Mouse (Mus musculus): ENCODE measurements around the gene Galp. TPM values are rescaled to one million over a fixed set of nuclear protein-coding genes. Genes with fewer than 3 reads are reported as not detected.
"Not testable (repeated sequence)": the region's sequence is repeated elsewhere in the genome, so short reads cannot be mapped to it uniquely, and the experiment has no call there.

Galp gene
- polyA plus RNA-seq, 1 experiment from 2014 or later = not detected

- no peaks in the 10 kb centered on the region for H3K36me3 ChIP-seq (ENCODE audit: control insufficient read depth, insufficient read depth, low read length)
- no peaks in the 10 kb centered on the region for H3K9me3 ChIP-seq (ENCODE audit: control insufficient read depth, low read length)
- ATAC-seq (ENCODE audit: low FRiP score) (no peak), DNase-seq (ENCODE audit: low spot score) (no peak)
- H3K4me1 ChIP-seq (replicated peaks; ENCODE audit: control insufficient read depth, insufficient read depth, low read length) = no peaks in the 10 kb centered on the region
- H3K9ac ChIP-seq (ENCODE audit: low read depth, low read length) = no peak overlapping the region
- no peak overlapping the region for H3K4me2 ChIP-seq (replicated peaks; ENCODE audit: low read depth, low read length)
- WGBS = 37% methylated on average over 5 of the region's 5 CpGs
- no peak overlapping the region for H3K4me3 ChIP-seq (ENCODE audit: low read depth, low read length)
- H3K27me3 ChIP-seq (ENCODE audit: control insufficient read depth, insufficient read depth, low read length) = no peaks in the 10 kb centered on the region
- H3K27ac ChIP-seq (ENCODE audit: low read depth, low read length) = no peak overlapping the region
Observed at GRCm38 (mm10) chr7:6213144-6213543, 16.3 kb downstream of the Galp start.

DNA sequence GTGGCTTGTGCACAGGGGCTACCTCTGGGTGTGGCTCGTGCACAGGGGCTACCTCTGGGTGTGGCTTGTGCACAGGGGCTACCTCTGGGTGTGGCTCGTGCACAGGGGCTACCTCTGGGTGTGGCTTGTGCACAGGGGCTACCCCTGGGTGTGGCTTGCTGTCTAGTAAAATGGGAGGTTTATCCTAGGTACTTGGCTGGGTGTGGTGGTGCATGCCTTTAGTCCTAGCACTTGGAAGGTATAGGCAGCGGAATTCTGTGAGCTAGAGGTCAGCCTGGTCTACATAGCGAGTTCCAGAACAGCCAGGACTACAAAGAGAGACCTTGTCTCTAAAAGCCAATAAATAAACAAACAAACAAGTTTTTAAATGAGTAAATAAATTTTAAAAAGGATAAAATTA lies 17.8 kb downstream of the Galp start:
- H3K4me1 ChIP-seq (replicated peaks; ENCODE audit: control insufficient read depth, insufficient read depth, low read length); H3K9ac ChIP-seq (ENCODE audit: low read depth, low read length); H3K4me3 ChIP-seq (ENCODE audit: low read depth, low read length); ATAC-seq (ENCODE audit: low FRiP score); H3K27me3 ChIP-seq (ENCODE audit: control insufficient read depth, insufficient read depth, low read length); H3K9me3 ChIP-seq (ENCODE audit: control insufficient read depth, low read length); H3K27ac ChIP-seq (ENCODE audit: low read depth, low read length); H3K36me3 ChIP-seq (ENCODE audit: control insufficient read depth, insufficient read depth, low read length); DNase-seq (ENCODE audit: low spot score); H3K4me2 ChIP-seq (replicated peaks; ENCODE audit: low read depth, low read length): not testable (repeated sequence)
- 77% methylated on average over 3 of the region's 4 CpGs for WGBS

DNA sequence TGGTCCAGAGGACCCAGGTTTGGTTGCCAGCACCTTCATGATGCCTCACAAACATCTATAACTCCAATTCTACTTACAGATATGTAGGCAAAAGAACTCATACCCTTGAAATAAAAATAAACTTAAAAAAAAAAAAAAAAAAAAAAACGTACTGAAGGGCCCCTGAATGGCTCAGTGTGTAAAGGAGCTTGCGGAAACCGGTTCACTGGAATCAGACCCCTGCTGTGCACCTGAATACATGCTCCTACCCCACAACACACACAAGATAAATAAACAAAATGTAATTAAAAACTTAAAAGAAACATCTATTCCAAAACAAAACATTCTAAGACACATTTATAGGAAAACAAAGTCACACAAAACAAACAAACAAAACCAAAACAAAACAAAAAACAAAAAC lies 23.3 kb downstream of the Galp start:
- no peaks in the 10 kb centered on the region for H3K36me3 ChIP-seq (ENCODE audit: control insufficient read depth, insufficient read depth, low read length)
- H3K9me3 ChIP-seq (ENCODE audit: control insufficient read depth, low read length) = no peaks in the 10 kb centered on the region
- H3K9ac ChIP-seq (ENCODE audit: low read depth, low read length) = no peak overlapping the region
- no peaks in the 10 kb centered on the region for H3K4me1 ChIP-seq (replicated peaks; ENCODE audit: control insufficient read depth, insufficient read depth, low read length)
- no peak overlapping the region for H3K4me2 ChIP-seq (replicated peaks; ENCODE audit: low read depth, low read length)
- no peak overlapping the region for H3K4me3 ChIP-seq (ENCODE audit: low read depth, low read length)
- WGBS = 52% methylated on average over 3 of the region's 3 CpGs
- DNase-seq (ENCODE audit: low spot score) (no peak), ATAC-seq (ENCODE audit: low FRiP score) (no peak)
- no peak overlapping the region for H3K27ac ChIP-seq (ENCODE audit: low read depth, low read length)
- no peaks in the 10 kb centered on the region for H3K27me3 ChIP-seq (ENCODE audit: control insufficient read depth, insufficient read depth, low read length)

- Histone ChIP-seq H3K9ac (ENCODE audit: low read depth, low read length) (no peak within 1 kb of the TSS), H3K9me3 (ENCODE audit: control insufficient read depth, low read length) (no peaks in the 10 kb centered on the region), H3K4me3 (ENCODE audit: low read depth, low read length) (no peak within 1 kb of the TSS), H3K27me3 (ENCODE audit: control insufficient read depth, insufficient read depth, low read length) (no peaks in the 10 kb centered on the region), H3K4me2 (replicated peaks; ENCODE audit: low read depth, low read length) (no peak within 1 kb of the TSS), H3K36me3 (ENCODE audit: control insufficient read depth, insufficient read depth, low read length) (no peaks in the 10 kb centered on the region), H3K27ac (ENCODE audit: low read depth, low read length) (no peak within 1 kb of the TSS), H3K4me1 (replicated peaks; ENCODE audit: control insufficient read depth, insufficient read depth, low read length) (no peaks in the 10 kb centered on the region)
- no peak for ATAC-seq (ENCODE audit: low FRiP score)
- 93% methylated on average over 12 of the region's 12 CpGs for WGBS
- DNase-seq (ENCODE audit: low spot score) = no peak
Observed at GRCm38 (mm10) chr7:6221978-6222377, 25.1 kb downstream of the Galp start, which contains the start of gene Zscan5b. Zscan5b (plus strand) TSS chr7:6222278.

DNA sequence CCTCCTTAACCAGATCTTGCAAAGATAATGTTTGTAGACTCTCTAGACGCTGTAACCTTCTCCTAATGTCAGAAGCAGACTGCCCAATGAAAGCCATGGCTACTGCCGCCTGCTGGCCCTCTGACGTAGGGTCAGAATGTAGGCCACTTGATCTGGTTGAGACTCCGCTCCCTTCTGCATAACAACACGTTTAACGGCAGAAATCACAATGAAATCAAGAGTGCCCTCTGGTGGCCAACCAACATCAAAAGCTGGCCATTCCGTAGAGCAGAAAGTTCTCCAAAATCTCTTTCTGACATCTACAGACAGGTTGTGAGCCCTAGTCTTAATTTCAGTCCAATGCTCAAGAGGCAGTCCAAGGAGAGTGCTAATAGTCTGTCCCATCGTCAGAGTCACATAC lies 31.6 kb downstream of the Galp start:
- H3K4me1 ChIP-seq (replicated peaks; ENCODE audit: control insufficient read depth, insufficient read depth, low read length); H3K9ac ChIP-seq (ENCODE audit: low read depth, low read length); H3K27ac ChIP-seq (ENCODE audit: low read depth, low read length); H3K9me3 ChIP-seq (ENCODE audit: control insufficient read depth, low read length); H3K4me2 ChIP-seq (replicated peaks; ENCODE audit: low read depth, low read length); ATAC-seq (ENCODE audit: low FRiP score); H3K27me3 ChIP-seq (ENCODE audit: control insufficient read depth, insufficient read depth, low read length); H3K4me3 ChIP-seq (ENCODE audit: low read depth, low read length); H3K36me3 ChIP-seq (ENCODE audit: control insufficient read depth, insufficient read depth, low read length): not testable (repeated sequence)
- DNase-seq (ENCODE audit: low spot score) = peak; percentile 11
- 66% methylated on average over 8 of the region's 8 CpGs for WGBS

DNA sequence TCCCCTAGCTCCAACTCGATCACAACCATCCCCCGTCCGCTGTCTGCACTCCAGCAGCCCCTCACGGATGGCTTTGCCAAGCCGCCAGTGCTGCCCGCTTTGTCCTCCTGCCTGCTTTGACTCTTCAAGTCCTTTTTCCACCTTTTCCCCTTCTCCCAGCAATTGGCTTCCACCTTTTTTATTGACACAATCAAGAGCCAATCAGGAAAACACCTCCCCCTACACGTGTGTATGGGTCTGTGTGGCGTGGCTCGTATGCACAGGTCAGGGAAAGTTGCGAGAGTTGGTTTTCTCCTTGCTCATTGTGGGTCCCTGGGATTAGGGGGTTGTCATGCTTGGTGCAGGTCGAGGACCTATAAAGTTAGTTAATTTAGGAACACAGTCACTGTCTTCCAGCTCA lies 42.9 kb downstream of the Galp start:
- WGBS = 56% methylated on average over 11 of the region's 11 CpGs
- ATAC-seq (ENCODE audit: low FRiP score) (no peak), DNase-seq (ENCODE audit: low spot score) (no peak)
- Histone ChIP-seq H3K27ac (ENCODE audit: low read depth, low read length) (no peak overlapping the region), H3K4me2 (replicated peaks; ENCODE audit: low read depth, low read length) (no peak overlapping the region), H3K9me3 (ENCODE audit: control insufficient read depth, low read length) (no peaks in the 10 kb centered on the region), H3K4me1 (replicated peaks; ENCODE audit: control insufficient read depth, insufficient read depth, low read length) (no peaks in the 10 kb centered on the region), H3K9ac (ENCODE audit: low read depth, low read length) (no peak overlapping the region), H3K4me3 (ENCODE audit: low read depth, low read length) (no peak overlapping the region), H3K36me3 (ENCODE audit: control insufficient read depth, insufficient read depth, low read length) (no peaks in the 10 kb centered on the region), H3K27me3 (ENCODE audit: control insufficient read depth, insufficient read depth, low read length) (no peaks in the 10 kb centered on the region)

DNA sequence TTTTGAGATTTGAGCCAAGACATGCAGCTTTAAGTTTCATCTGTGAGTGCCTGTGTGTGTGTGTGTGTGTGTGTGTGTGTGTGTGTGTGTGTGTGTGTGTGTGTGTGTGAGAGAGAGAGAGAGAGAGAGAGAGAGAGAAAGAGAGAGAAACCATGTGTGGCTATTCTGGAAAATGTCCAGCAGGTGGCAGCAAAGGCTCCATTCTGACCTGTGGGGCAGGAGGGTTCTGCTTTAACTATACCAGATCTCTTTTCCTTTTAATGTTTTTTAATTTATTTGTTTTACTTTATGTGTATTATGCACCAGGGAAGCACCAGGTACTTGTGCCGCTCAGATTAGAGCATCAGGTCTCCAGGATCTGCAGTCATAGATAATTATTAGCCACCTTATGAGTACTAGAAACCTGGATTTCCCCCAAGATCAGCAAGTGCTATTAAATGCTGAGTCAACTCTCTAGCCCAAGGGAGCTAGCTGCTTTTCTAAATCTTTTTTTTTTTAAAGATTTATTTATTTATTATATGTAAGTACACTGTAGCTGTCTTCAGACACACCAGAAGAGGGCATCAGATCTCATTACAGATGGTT lies 44.0 kb downstream of the Galp start:
- not testable (repeated sequence) for H3K4me1 ChIP-seq (replicated peaks; ENCODE audit: control insufficient read depth, insufficient read depth, low read length); H3K27ac ChIP-seq (ENCODE audit: low read depth, low read length); H3K4me3 ChIP-seq (ENCODE audit: low read depth, low read length); ATAC-seq (ENCODE audit: low FRiP score); H3K9me3 ChIP-seq (ENCODE audit: control insufficient read depth, low read length); H3K27me3 ChIP-seq (ENCODE audit: control insufficient read depth, insufficient read depth, low read length); H3K36me3 ChIP-seq (ENCODE audit: control insufficient read depth, insufficient read depth, low read length); H3K4me2 ChIP-seq (replicated peaks; ENCODE audit: low read depth, low read length); H3K9ac ChIP-seq (ENCODE audit: low read depth, low read length)
- DNase-seq (ENCODE audit: low spot score) = peak; percentile 58
- WGBS = 19% methylated on average over 1 of the region's 1 CpGs

DNA sequence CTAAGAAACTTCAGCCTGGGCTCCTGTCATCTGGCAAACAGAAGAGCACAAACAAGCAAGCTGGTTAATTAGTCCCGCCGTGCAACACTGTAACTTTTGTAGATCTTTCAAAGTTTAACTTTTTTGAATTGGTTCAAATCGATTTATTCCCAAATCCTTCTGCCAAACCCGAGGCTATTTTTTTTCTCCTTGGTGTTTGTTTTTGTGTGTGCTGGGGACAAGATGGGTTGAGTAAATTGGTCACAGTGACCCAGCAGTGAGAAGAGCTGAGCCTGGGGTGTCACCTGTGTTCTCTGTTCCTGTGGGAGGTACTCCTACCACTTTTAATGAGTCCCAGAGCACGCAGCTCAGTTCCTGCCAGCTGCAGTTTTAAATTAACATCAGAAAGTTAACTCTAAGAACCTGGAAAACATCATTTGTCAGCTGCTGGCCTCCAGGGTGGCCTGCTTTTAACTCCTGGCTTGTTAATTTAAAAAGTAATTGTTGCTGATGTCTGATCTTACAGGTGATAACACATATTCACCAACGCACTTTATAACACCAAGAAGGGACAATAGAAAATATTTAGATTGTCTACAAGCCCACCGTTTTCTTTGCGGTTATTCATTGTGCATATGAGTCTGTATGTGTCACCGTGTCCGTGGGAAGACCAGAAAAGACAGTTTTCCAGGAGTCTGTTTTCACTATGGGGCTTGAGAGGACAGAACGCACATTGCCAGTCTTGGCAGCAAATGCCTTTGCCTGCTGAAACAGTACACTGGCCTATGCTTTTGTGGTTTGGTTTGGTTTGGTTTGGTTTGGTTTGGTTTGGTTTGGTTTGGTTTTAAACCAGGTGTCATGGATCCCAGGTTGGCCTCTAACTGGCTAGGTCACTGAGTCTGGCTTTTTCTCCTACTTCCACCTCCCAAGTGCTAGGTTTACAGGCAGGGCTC lies 47.7 kb downstream of the Galp start:
- 55% methylated on average over 11 of the region's 11 CpGs for WGBS
- no peaks in the 10 kb centered on the region for H3K27me3 ChIP-seq (ENCODE audit: control insufficient read depth, insufficient read depth, low read length)
- no peak for ATAC-seq (ENCODE audit: low FRiP score)
- DNase-seq (ENCODE audit: low spot score) = no peak
- no peak overlapping the region for H3K4me3 ChIP-seq (ENCODE audit: low read depth, low read length)
- H3K36me3 ChIP-seq (ENCODE audit: control insufficient read depth, insufficient read depth, low read length) = no peaks in the 10 kb centered on the region
- H3K4me2 ChIP-seq (replicated peaks; ENCODE audit: low read depth, low read length) = no peak overlapping the region
- no peaks in the 10 kb centered on the region for H3K9me3 ChIP-seq (ENCODE audit: control insufficient read depth, low read length)
- H3K27ac ChIP-seq (ENCODE audit: low read depth, low read length) = no peak overlapping the region
- no peaks in the 10 kb centered on the region for H3K4me1 ChIP-seq (replicated peaks; ENCODE audit: control insufficient read depth, insufficient read depth, low read length)
- H3K9ac ChIP-seq (ENCODE audit: low read depth, low read length) = no peak overlapping the region

GRCm38 (mm10) chr7:6252410-6252809 lies 55.5 kb downstream of the Galp start, which contains the start of gene Epp13:
Epp13 (plus strand) TSS chr7:6252710.
- Histone ChIP-seq H3K4me3 (ENCODE audit: low read depth, low read length) (no peak within 1 kb of the TSS), H3K9ac (ENCODE audit: low read depth, low read length) (no peak within 1 kb of the TSS), H3K36me3 (ENCODE audit: control insufficient read depth, insufficient read depth, low read length) (no peaks in the 10 kb centered on the region), H3K4me1 (replicated peaks; ENCODE audit: control insufficient read depth, insufficient read depth, low read length) (no peaks in the 10 kb centered on the region), H3K27me3 (ENCODE audit: control insufficient read depth, insufficient read depth, low read length) (no peaks in the 10 kb centered on the region), H3K27ac (ENCODE audit: low read depth, low read length) (no peak within 1 kb of the TSS), H3K4me2 (replicated peaks; ENCODE audit: low read depth, low read length) (no peak within 1 kb of the TSS), H3K9me3 (ENCODE audit: control insufficient read depth, low read length) (no peaks in the 10 kb centered on the region)
- 91% methylated on average over 6 of the region's 6 CpGs for WGBS
- no peak for ATAC-seq (ENCODE audit: low FRiP score)
- DNase-seq (ENCODE audit: low spot score) = no peak
